Mouse (Mus musculus): ENCODE measurements around the gene Bicdl2. TPM values are rescaled to one million over a fixed set of nuclear protein-coding genes. Genes with fewer than 3 reads are reported as not detected.

Bicdl2 gene
- total and polyA plus RNA-seq, 3 experiments, result not detected

DNA sequence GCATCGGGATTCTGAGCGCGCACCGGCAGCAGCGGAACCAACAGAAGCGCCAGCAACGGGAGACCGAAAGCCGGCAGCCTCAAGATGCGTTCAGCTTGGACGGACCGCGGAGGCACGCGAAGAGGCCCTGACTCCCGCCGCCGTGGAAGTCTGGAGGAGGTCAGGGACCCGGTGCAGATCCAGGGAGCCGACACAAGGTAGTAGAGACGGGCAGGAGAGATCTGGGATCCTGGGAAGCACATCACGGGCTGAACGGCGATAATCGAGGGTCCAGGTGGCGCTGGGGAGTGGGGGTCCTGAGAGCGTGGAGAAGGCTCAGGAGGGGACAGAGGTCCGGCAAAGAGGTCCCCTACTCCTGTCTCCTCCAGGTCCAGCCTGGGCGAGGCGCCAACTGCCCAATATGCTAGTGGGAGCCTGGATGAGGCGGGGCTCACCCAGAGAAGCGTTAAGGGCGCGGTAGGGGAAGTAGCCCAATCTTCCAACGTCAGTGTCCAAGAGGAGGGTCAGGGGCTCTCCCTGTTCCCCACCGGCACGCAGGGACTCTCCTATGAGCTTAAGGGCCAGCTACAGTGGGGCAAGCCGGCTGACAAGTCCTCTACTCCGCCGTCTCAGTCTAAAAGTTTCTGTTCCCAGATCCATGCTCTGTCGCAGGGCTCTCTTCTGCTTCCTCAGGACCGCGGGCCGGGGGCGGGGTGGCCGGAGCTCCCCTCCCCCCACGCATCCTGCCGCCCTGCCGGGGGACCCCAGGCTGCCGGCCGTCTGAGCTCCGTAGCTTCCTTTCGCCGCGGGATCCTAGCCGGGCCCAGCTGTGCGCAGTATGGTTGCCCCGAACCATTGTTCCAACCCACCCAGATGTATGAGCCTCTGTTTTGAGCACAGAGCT is 15.5 kb upstream of the Bicdl2 start, which contains the start of gene Mmp25:
TSS of gene Mmp25 (minus strand) at position 665 of the 883 bp plus-strand sequence.
- ATAC-seq (ENCODE audit: extremely low read depth, insufficient number of reproducible peaks, low FRiP score, poor library complexity, severe bottlenecking) (no peak), DNase-seq (ENCODE audit: low spot score) (no peak)
- Histone ChIP-seq H3K4me3 (ENCODE audit: low read depth, low read length) (no peak within 1 kb of the TSS), H3K4me1 (ENCODE audit: insufficient read depth, low read depth, low read length) (no peaks in the 10 kb centered on the region), H3K27me3 (ENCODE audit: insufficient read depth, low read length) (peaks cover 23% of the 10 kb centered on the region), H3K36me3 (replicated peaks) (no peaks in the 10 kb centered on the region), H3K9me3 (replicated peaks) (no peaks in the 10 kb centered on the region)
- TF ChIP-seq GATA1 (IDR thresholded peaks at IDR 0.05; ENCODE audit: borderline replicate concordance, low read length), result no peak
- no peak for TF ChIP-seq GATA2 (IDR thresholded peaks at IDR 0.05; ENCODE audit: borderline replicate concordance, low read depth, low read length)
- no peak for TF ChIP-seq POLR2AphosphoS5 (IDR thresholded peaks at IDR 0.05; ENCODE audit: insufficient replicate concordance, low read depth, low read length)
- no peak for TF ChIP-seq CTCF (IDR thresholded peaks at IDR 0.05; ENCODE audit: low read depth, low read length)
- no peak for TF ChIP-seq TAL1 (conservative IDR thresholded peaks at IDR 0.05; ENCODE audit: low read depth, low read length)

DNA sequence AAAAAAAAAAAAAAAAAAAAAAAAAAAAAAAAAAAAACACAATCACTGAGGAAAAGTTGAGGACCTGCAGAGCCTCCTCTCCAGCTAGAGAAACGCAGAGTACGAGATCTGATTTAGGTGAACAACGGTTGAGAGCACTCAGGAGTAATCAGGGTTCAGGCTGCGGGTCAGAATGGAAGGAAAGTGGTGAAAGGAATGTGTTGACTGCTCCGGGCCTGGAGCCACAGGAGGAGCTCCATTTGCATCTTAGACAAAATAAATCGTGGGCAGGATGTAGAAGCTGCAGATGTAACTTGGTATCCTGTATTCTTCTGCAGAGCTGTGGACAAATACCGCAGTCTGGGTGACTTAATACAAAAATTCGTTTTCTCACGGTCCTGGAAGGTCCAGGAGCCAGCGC is 14.4 kb upstream of the Bicdl2 start:
- TF ChIP-seq GATA2 (IDR thresholded peaks at IDR 0.05; ENCODE audit: borderline replicate concordance, low read depth, low read length) (no peak), POLR2AphosphoS5 (IDR thresholded peaks at IDR 0.05; ENCODE audit: insufficient replicate concordance, low read depth, low read length) (no peak), CTCF (IDR thresholded peaks at IDR 0.05; ENCODE audit: low read depth, low read length) (no peak), GATA1 (IDR thresholded peaks at IDR 0.05; ENCODE audit: borderline replicate concordance, low read length) (no peak), TAL1 (conservative IDR thresholded peaks at IDR 0.05; ENCODE audit: low read depth, low read length) (no peak)
- no peaks in the 10 kb centered on the region for H3K36me3 ChIP-seq (replicated peaks)
- H3K9me3 ChIP-seq (replicated peaks), result no peaks in the 10 kb centered on the region
- ATAC-seq (ENCODE audit: extremely low read depth, insufficient number of reproducible peaks, low FRiP score, poor library complexity, severe bottlenecking) (no peak), DNase-seq (ENCODE audit: low spot score) (no peak)
- H3K27me3 ChIP-seq (ENCODE audit: insufficient read depth, low read length), result peaks cover 23% of the 10 kb centered on the region
- H3K4me3 ChIP-seq (ENCODE audit: low read depth, low read length), result no peak overlapping the region
- no peaks in the 10 kb centered on the region for H3K4me1 ChIP-seq (ENCODE audit: insufficient read depth, low read depth, low read length)

DNA sequence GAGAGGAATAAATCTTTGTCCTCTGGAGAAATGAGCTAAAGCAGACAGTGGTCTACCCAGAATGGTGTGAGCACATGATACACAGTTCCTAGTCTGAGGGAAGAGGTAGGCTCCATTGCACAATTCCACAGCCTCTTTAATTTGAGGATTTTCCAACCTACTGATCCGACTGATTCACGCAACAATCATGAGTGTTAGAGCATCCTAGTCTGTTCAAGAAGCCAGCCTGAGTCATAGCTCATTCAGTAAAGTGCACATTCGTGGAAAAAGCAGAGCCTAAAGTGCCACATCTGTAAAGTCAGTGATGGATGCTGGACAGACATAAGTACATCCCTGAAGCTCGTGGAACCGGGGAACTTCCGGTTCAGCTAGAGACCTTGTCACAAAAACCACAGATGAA is 8.9 kb upstream of the Bicdl2 start:
- Histone ChIP-seq H3K4me1 (ENCODE audit: insufficient read depth, low read depth, low read length) (no peaks in the 10 kb centered on the region), H3K36me3 (replicated peaks) (no peaks in the 10 kb centered on the region), H3K4me3 (ENCODE audit: low read depth, low read length) (no peak overlapping the region), H3K9me3 (replicated peaks) (no peaks in the 10 kb centered on the region), H3K27me3 (ENCODE audit: insufficient read depth, low read length) (peaks cover 23% of the 10 kb centered on the region)
- DNase-seq (ENCODE audit: low spot score), result no peak
- TF ChIP-seq POLR2AphosphoS5 (IDR thresholded peaks at IDR 0.05; ENCODE audit: insufficient replicate concordance, low read depth, low read length), result no peak
- no peak for TF ChIP-seq GATA2 (IDR thresholded peaks at IDR 0.05; ENCODE audit: borderline replicate concordance, low read depth, low read length)
- no peak for ATAC-seq (ENCODE audit: extremely low read depth, insufficient number of reproducible peaks, low FRiP score, poor library complexity, severe bottlenecking)

DNA sequence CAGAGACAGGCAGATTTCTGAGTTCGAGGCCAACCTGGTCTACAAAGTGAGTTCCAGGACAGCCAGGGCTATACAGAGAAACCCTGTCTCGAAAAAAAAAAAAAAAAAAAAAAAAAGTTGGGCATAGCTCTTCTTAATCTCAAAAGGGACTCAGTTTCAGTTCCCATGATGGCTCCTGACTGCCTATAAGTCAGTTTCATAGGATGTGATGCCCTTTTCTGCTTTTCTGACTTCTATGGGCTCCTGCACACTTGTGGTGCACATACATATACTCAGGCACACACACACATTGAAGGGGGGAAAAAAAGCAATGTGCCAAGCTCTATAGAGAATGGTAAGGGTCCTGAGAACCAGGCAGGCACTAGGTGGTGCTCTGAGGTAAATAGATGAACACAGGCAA is 7.0 kb upstream of the Bicdl2 start:
- Histone ChIP-seq H3K36me3 (replicated peaks) (no peaks in the 10 kb centered on the region), H3K27me3 (ENCODE audit: insufficient read depth, low read length) (peaks cover 29% of the 10 kb centered on the region), H3K4me3 (ENCODE audit: low read depth, low read length) (no peak overlapping the region), H3K4me1 (ENCODE audit: insufficient read depth, low read depth, low read length) (no peaks in the 10 kb centered on the region), H3K9me3 (replicated peaks) (no peaks in the 10 kb centered on the region)
- TF ChIP-seq GATA2 (IDR thresholded peaks at IDR 0.05; ENCODE audit: borderline replicate concordance, low read depth, low read length), result no peak
- TF ChIP-seq TAL1 (conservative IDR thresholded peaks at IDR 0.05; ENCODE audit: low read depth, low read length), result no peak
- no peak for TF ChIP-seq GATA1 (IDR thresholded peaks at IDR 0.05; ENCODE audit: borderline replicate concordance, low read length)
- no peak for TF ChIP-seq POLR2AphosphoS5 (IDR thresholded peaks at IDR 0.05; ENCODE audit: insufficient replicate concordance, low read depth, low read length)
- TF ChIP-seq CTCF (IDR thresholded peaks at IDR 0.05; ENCODE audit: low read depth, low read length), result no peak
- ATAC-seq (ENCODE audit: extremely low read depth, insufficient number of reproducible peaks, low FRiP score, poor library complexity, severe bottlenecking), result no peak
- DNase-seq (ENCODE audit: low spot score), result no peak

- TF ChIP-seq CTCF (IDR thresholded peaks at IDR 0.05; ENCODE audit: low read depth, low read length) (no peak), TAL1 (conservative IDR thresholded peaks at IDR 0.05; ENCODE audit: low read depth, low read length) (no peak), GATA2 (IDR thresholded peaks at IDR 0.05; ENCODE audit: borderline replicate concordance, low read depth, low read length) (no peak), POLR2AphosphoS5 (IDR thresholded peaks at IDR 0.05; ENCODE audit: insufficient replicate concordance, low read depth, low read length) (no peak), GATA1 (IDR thresholded peaks at IDR 0.05; ENCODE audit: borderline replicate concordance, low read length) (no peak)
- Histone ChIP-seq H3K36me3 (replicated peaks) (no peaks in the 10 kb centered on the region), H3K27me3 (ENCODE audit: insufficient read depth, low read length) (peaks cover 29% of the 10 kb centered on the region), H3K9me3 (replicated peaks) (no peaks in the 10 kb centered on the region), H3K4me1 (ENCODE audit: insufficient read depth, low read depth, low read length) (no peaks in the 10 kb centered on the region), H3K4me3 (ENCODE audit: low read depth, low read length) (no peak overlapping the region)
- ATAC-seq (ENCODE audit: extremely low read depth, insufficient number of reproducible peaks, low FRiP score, poor library complexity, severe bottlenecking), result no peak
- no peak for DNase-seq (ENCODE audit: low spot score)
These were observed 6.3 kb upstream of the Bicdl2 start for GRCm38 (mm10) chr17:23654001-23654400.

DNA sequence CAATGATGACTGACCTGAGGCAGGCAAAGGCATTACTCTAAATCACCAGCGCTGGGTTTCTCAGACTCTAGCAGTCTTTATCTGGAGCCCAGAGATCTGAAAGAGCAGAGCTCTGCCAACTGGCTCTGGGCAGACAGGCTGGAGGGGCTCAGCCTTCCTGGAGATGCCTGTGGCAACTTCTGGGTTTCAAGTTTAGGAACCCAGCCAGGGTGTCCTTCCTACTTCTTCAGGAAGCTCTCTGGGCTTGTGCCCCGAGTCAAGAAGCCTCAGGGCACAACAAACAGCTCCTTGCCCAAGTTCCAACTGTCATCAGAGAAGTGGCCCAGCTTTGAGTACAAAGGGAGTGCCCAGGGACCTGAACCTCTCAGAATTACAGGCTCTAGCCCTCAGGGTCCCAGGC is 5.9 kb upstream of the Bicdl2 start:
- TF ChIP-seq POLR2AphosphoS5 (IDR thresholded peaks at IDR 0.05; ENCODE audit: insufficient replicate concordance, low read depth, low read length) (no peak), GATA1 (IDR thresholded peaks at IDR 0.05; ENCODE audit: borderline replicate concordance, low read length) (no peak), TAL1 (conservative IDR thresholded peaks at IDR 0.05; ENCODE audit: low read depth, low read length) (no peak), GATA2 (IDR thresholded peaks at IDR 0.05; ENCODE audit: borderline replicate concordance, low read depth, low read length) (no peak), CTCF (IDR thresholded peaks at IDR 0.05; ENCODE audit: low read depth, low read length) (no peak)
- no peak for ATAC-seq (ENCODE audit: extremely low read depth, insufficient number of reproducible peaks, low FRiP score, poor library complexity, severe bottlenecking)
- no peaks in the 10 kb centered on the region for H3K9me3 ChIP-seq (replicated peaks)
- H3K36me3 ChIP-seq (replicated peaks), result no peaks in the 10 kb centered on the region
- no peak overlapping the region for H3K4me3 ChIP-seq (ENCODE audit: low read depth, low read length)
- H3K4me1 ChIP-seq (ENCODE audit: insufficient read depth, low read depth, low read length), result no peaks in the 10 kb centered on the region
- DNase-seq (ENCODE audit: low spot score), result no peak
- peaks cover 33% of the 10 kb centered on the region for H3K27me3 ChIP-seq (ENCODE audit: insufficient read depth, low read length)
